ENCODE assay signal across 16 mouse cellular contexts in genomic region chr6:118252711-118253110, GRCm38 (mm10). TPM values are rescaled to one million over a fixed set of nuclear protein-coding genes. Genes with fewer than 3 reads are reported as not detected.
DNase-seq lines count a peak whose midpoint lies in the region; ATAC-seq lines count a peak whose summit lies in the region.
"Had no signal": no experiment of that assay in that cellular context is flagged by ENCODE, and none has a peak within 500 bp of the region (broad histone marks: within the 10 kb centered on the region; RNA-seq: fewer than 3 reads in every experiment).

No protein-coding gene starts in this region.

- no peaks in the 10 kb centered on the region for H3K9me3 ChIP-seq in embryonic facial prominence, embryonic 14.5 days (ENCODE audit: control insufficient read depth, low read length)
- no peaks in the 10 kb centered on the region for H3K9me3 ChIP-seq in embryonic facial prominence, embryonic 10.5 days
- no peaks in the 10 kb centered on the region for H3K9me3 ChIP-seq in lung, embryonic 15.5 days
- H3K9me3 ChIP-seq: forebrain, embryonic 15.5 days; hindbrain, embryonic 12.5 days; liver, embryonic 12.5 days; stomach, embryonic 15.5 days had no signal

- no peak overlapping the region for H3K27ac ChIP-seq in embryonic facial prominence, embryonic 14.5 days (replicated peaks; ENCODE audit: low read depth, low read length)
- H3K27ac ChIP-seq in embryonic facial prominence, embryonic 10.5 days (replicated peaks): no peak overlapping the region
- H3K27ac ChIP-seq in lung, embryonic 15.5 days: no peak overlapping the region
- H3K27ac ChIP-seq: forebrain, embryonic 15.5 days; hindbrain, embryonic 12.5 days; liver, embryonic 12.5 days; stomach, embryonic 15.5 days had no signal

- H3K4me3 ChIP-seq in embryonic facial prominence, embryonic 14.5 days (ENCODE audit: low read depth, low read length): no peak overlapping the region
- H3K4me3 ChIP-seq in embryonic facial prominence, embryonic 10.5 days: no peak overlapping the region
- H3K4me3 ChIP-seq in lung, embryonic 15.5 days: no peak overlapping the region
- H3K4me3 ChIP-seq: forebrain, embryonic 15.5 days; hindbrain, embryonic 12.5 days; liver, embryonic 12.5 days; myocyte; stomach, embryonic 15.5 days had no signal

- peak; percentile 66 for DNase-seq in embryonic facial prominence, embryonic 14.5 days (ENCODE audit: low spot score)
- DNase-seq in embryonic facial prominence, embryonic 10.5 days (ENCODE audit: low spot score): no peak
- DNase-seq in lung, postnatal 36 days: no peak
- DNase-seq in MN1 (ENCODE audit: low spot score): peak; percentile 74
- DNase-seq in gastrocnemius, postnatal 14 days: peak; percentile 82
- no peak for DNase-seq in thymus, postnatal 0 days (ENCODE audit: low spot score)
- DNase-seq: cerebellum, adult 18-20 months; kidney, postnatal 14 days had no signal

- no peaks in the 10 kb centered on the region for H3K27me3 ChIP-seq in embryonic facial prominence, embryonic 14.5 days (replicated peaks; ENCODE audit: control insufficient read depth, insufficient read depth, low read length)
- H3K27me3 ChIP-seq in embryonic facial prominence, embryonic 10.5 days (replicated peaks; ENCODE audit: low read depth, poor library complexity, severe bottlenecking): no peaks in the 10 kb centered on the region
- H3K27me3 ChIP-seq in lung, embryonic 15.5 days: no peaks in the 10 kb centered on the region
- H3K27me3 ChIP-seq: forebrain, embryonic 15.5 days; hindbrain, embryonic 12.5 days; liver, embryonic 12.5 days; stomach, embryonic 15.5 days had no signal

- 45% methylated on average over 2 of the region's 2 CpGs for WGBS in embryonic facial prominence, embryonic 14.5 days
- WGBS in embryonic facial prominence, embryonic 10.5 days: 90% methylated on average over 2 of the region's 2 CpGs
- 57% methylated on average over 2 of the region's 2 CpGs for WGBS in lung, embryonic 15.5 days

- no peak overlapping the region for H3K9ac ChIP-seq in embryonic facial prominence, embryonic 14.5 days (ENCODE audit: low read depth, low read length)
- H3K9ac ChIP-seq in lung, embryonic 15.5 days: no peak overlapping the region
- H3K9ac ChIP-seq: forebrain, embryonic 15.5 days; hindbrain, embryonic 12.5 days; liver, embryonic 12.5 days; stomach, embryonic 15.5 days had no signal

- no peak overlapping the region for H3K4me2 ChIP-seq in embryonic facial prominence, embryonic 14.5 days (ENCODE audit: low read depth, low read length)
- H3K4me2 ChIP-seq in lung, embryonic 15.5 days: no peak overlapping the region
- H3K4me2 ChIP-seq: forebrain, embryonic 15.5 days; hindbrain, embryonic 12.5 days; liver, embryonic 12.5 days; stomach, embryonic 15.5 days had no signal

- H3K36me3 ChIP-seq in embryonic facial prominence, embryonic 14.5 days (ENCODE audit: control insufficient read depth, insufficient read depth, low read length): no peaks in the 10 kb centered on the region
- H3K36me3 ChIP-seq in embryonic facial prominence, embryonic 10.5 days (replicated peaks): no peaks in the 10 kb centered on the region
- no peaks in the 10 kb centered on the region for H3K36me3 ChIP-seq in lung, embryonic 15.5 days
- H3K36me3 ChIP-seq: forebrain, embryonic 15.5 days; hindbrain, embryonic 12.5 days; liver, embryonic 12.5 days; stomach, embryonic 15.5 days had no signal

- H3K4me1 ChIP-seq in embryonic facial prominence, embryonic 14.5 days (ENCODE audit: control insufficient read depth, insufficient read depth, low read length): no peaks in the 10 kb centered on the region
- H3K4me1 ChIP-seq in embryonic facial prominence, embryonic 10.5 days: no peaks in the 10 kb centered on the region
- H3K4me1 ChIP-seq in lung, embryonic 15.5 days: no peaks in the 10 kb centered on the region
- H3K4me1 ChIP-seq: forebrain, embryonic 15.5 days; hindbrain, embryonic 12.5 days; liver, embryonic 12.5 days; stomach, embryonic 15.5 days had no signal

- intact Hi-C loops in gastrocnemius, postnatal 14 days (cut with DNase I; ENCODE audit: low total_unique reads): no loop called here

- peak; percentile 89 for ATAC-seq in embryonic facial prominence, embryonic 14.5 days (ENCODE audit: low read depth)
- 0 out of 2 replicates have a peak, but pooled peaks have one; percentile 52 for ATAC-seq in lung, embryonic 15.5 days (ENCODE audit: borderline replicate concordance, extremely low read depth, low FRiP score, low TSS enrichment)
- ATAC-seq in granulocyte monocyte progenitor cell, adult 5-6 weeks (replicated peaks; ENCODE audit: poor library complexity, severe bottlenecking): no peak
- ATAC-seq: forebrain, embryonic 15.5 days; intestine, embryonic 16.5 days; liver, embryonic 12.5 days had no signal

RNA-seq across cellular contexts. Expression of gene Ret, which starts 55.2 kb away (rescaled TPM):
- polyA plus RNA-seq in embryonic facial prominence, embryonic 14.5 days (2014; fragmentation: Nextera tagmentation; extraction: Ambion mirVana): 6.5 and 7.4 TPM in 2 replicates
- 1.2 and 3.1 TPM in 2 replicates for polyA plus RNA-seq in embryonic facial prominence, embryonic 10.5 days (2016; fragmentation: Nextera tagmentation; extraction: Ambion mirVana)
- polyA plus RNA-seq in lung, embryonic 15.5 days (2015; fragmentation: Nextera tagmentation; extraction: Ambion mirVana): 2.4 and 2.6 TPM in 2 replicates
- total RNA-seq in gastrocnemius, postnatal 14 days (2021): 10 to 100 TPM in 1 of 2 experiments, 1 to 10 TPM in 1; 8.5 to 16.1 TPM
- not detected in 2 replicates for total RNA-seq in granulocyte monocyte progenitor cell, adult 5-6 weeks (2014; fragmentation: Nextera tagmentation)
- not detected in 2 replicates for total RNA-seq in granulocyte monocyte progenitor cell, adult 5-6 weeks (2017)
- polyA plus RNA-seq in thymus, postnatal 0 days (2015; fragmentation: Nextera tagmentation; extraction: Ambion mirVana): 0.23 and 0.26 TPM in 2 replicates

Comparison
In these comparisons a context has a peak if more than half of its experiments do, and no peak if none do; other contexts are left out.
1. DNase-seq: peak in embryonic facial prominence, embryonic 14.5 days (single experiment), MN1 (single experiment) and gastrocnemius, postnatal 14 days (single experiment); none in embryonic facial prominence, embryonic 10.5 days (single experiment), lung, postnatal 36 days (single experiment) and thymus, postnatal 0 days (single experiment).